In the genomic region with DNA sequence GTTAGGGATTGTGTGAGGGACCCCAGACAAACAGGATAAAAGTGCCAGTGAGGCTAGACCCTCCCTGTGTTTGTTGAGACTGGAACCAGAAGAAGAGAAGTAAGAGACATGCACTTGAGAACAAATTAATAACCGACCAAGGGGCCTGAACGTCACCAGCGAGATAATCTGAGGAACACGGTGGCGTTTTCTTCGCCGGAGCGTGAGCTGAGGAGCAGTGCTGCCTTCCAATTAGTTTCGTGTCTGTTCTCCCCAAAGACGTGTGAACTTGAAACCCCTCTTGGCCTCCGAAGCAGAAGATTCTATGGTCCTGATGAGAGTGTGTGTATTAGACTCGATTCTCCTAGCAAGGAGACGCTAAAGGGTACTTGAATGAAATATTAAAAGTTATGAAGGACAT, we compare ENCODE assay signal across 22 mouse cellular contexts. TPM values are rescaled to one million over a fixed set of nuclear protein-coding genes. Genes with fewer than 3 reads are reported as not detected.
DNase-seq lines count a peak whose midpoint lies in the region; ATAC-seq and TF ChIP-seq lines count a peak whose summit lies in the region.
"Had no signal": no experiment of that assay in that cellular context is flagged by ENCODE, and none has a peak within 500 bp of the region (broad histone marks: within the 10 kb centered on the region; RNA-seq: fewer than 3 reads in every experiment).

No protein-coding gene starts in this region.

- H3K9ac ChIP-seq in liver, postnatal 0 days (replicated peaks), result no peak overlapping the region
- H3K9ac ChIP-seq: embryonic facial prominence, embryonic 13.5 days; embryonic facial prominence, embryonic 15.5 days; forebrain, embryonic 12.5 days had no signal

- 90% methylated on average over 13 of the region's 13 CpGs for WGBS in heart, embryonic 10.5 days
- WGBS in liver, postnatal 0 days (ENCODE audit: insufficient replicate concordance), result 89% methylated on average over 13 of the region's 13 CpGs

- ATAC-seq in liver, postnatal 0 days, result no peak
- ATAC-seq: forebrain, embryonic 14.5 days had no signal

- no peak for TF ChIP-seq EP300 in liver, postnatal 0 days (IDR thresholded peaks at IDR 0.05; ENCODE audit: low read depth)

- intact Hi-C loops in heart, postnatal 14 days (cut with DNase I), result no loop called here

- no peak overlapping the region for H3K27ac ChIP-seq in heart, embryonic 10.5 days
- no peak overlapping the region for H3K27ac ChIP-seq in liver, postnatal 0 days (ENCODE audit: low read depth)
- H3K27ac ChIP-seq: embryonic facial prominence, embryonic 13.5 days; embryonic facial prominence, embryonic 15.5 days; forebrain, embryonic 10.5 days; forebrain, embryonic 12.5 days had no signal

- no peaks in the 10 kb centered on the region for H3K36me3 ChIP-seq in heart, embryonic 10.5 days
- no peaks in the 10 kb centered on the region for H3K36me3 ChIP-seq in myocyte (ENCODE audit: control insufficient read depth, insufficient read depth)
- H3K36me3 ChIP-seq in liver, postnatal 0 days (replicated peaks; ENCODE audit: insufficient read depth, low read length), result no peaks in the 10 kb centered on the region
- H3K36me3 ChIP-seq: embryonic facial prominence, embryonic 13.5 days; embryonic facial prominence, embryonic 15.5 days; forebrain, embryonic 10.5 days; forebrain, embryonic 12.5 days had no signal

- H3K4me1 ChIP-seq in heart, embryonic 10.5 days, result peaks cover 22% of the 10 kb centered on the region; the same call in 1 of the 2 replicates
- H3K4me1 ChIP-seq in liver, postnatal 0 days (ENCODE audit: insufficient read depth), result no peaks in the 10 kb centered on the region
- H3K4me1 ChIP-seq: embryonic facial prominence, embryonic 13.5 days; embryonic facial prominence, embryonic 15.5 days; forebrain, embryonic 10.5 days; forebrain, embryonic 12.5 days had no signal

- H3K9me3 ChIP-seq in heart, embryonic 10.5 days, result no peaks in the 10 kb centered on the region
- H3K9me3 ChIP-seq in liver, postnatal 0 days (ENCODE audit: low read length), result no peaks in the 10 kb centered on the region
- H3K9me3 ChIP-seq: embryonic facial prominence, embryonic 13.5 days; embryonic facial prominence, embryonic 15.5 days; forebrain, embryonic 10.5 days; forebrain, embryonic 12.5 days had no signal

- H3K79me2 ChIP-seq in myocyte (ENCODE audit: control insufficient read depth, insufficient read depth), result no peaks in the 10 kb centered on the region

- TF ChIP-seq POLR2A in myocyte (IDR thresholded peaks at IDR 0.05; ENCODE audit: insufficient read length, low read depth), result no peak

- H3ac ChIP-seq in myocyte (ENCODE audit: control insufficient read depth, insufficient read length), result no peak overlapping the region

- no peak for TF ChIP-seq CTCF in liver, postnatal 0 days (IDR thresholded peaks at IDR 0.05; ENCODE audit: low read depth)

- H3K27me3 ChIP-seq in heart, embryonic 10.5 days (ENCODE audit: insufficient read depth, poor library complexity, severe bottlenecking), result no peaks in the 10 kb centered on the region
- H3K27me3 ChIP-seq in myocyte (ENCODE audit: control insufficient read depth, insufficient read depth, insufficient read length), result no peaks in the 10 kb centered on the region
- no peaks in the 10 kb centered on the region for H3K27me3 ChIP-seq in liver, postnatal 0 days (ENCODE audit: insufficient read depth, low read length)
- H3K27me3 ChIP-seq: embryonic facial prominence, embryonic 13.5 days; embryonic facial prominence, embryonic 15.5 days; forebrain, embryonic 12.5 days had no signal

- peak; percentile 61 for DNase-seq in heart, embryonic 10.5 days (ENCODE audit: low spot score)
- no peak for DNase-seq in heart, postnatal 14 days
- DNase-seq in testis, postnatal 10 days (ENCODE audit: low spot score), result peak; percentile 22
- DNase-seq in testis, postnatal 14 days (ENCODE audit: low spot score), result no peak
- DNase-seq in liver, postnatal 0 days, result no peak
- DNase-seq: adrenal gland, adult 2 months; adrenal gland, postnatal 10 days; adrenal gland, postnatal 25 days; cerebellum, adult 11 months; cerebellum, adult 18-20 months; cerebellum, adult 8-10 months; cerebellum, adult 9-11 months; cerebellum, postnatal 14 days; cerebellum, postnatal 36 days; embryo, embryonic 11 days had no signal

- no peak overlapping the region for H3K4me3 ChIP-seq in heart, embryonic 10.5 days
- H3K4me3 ChIP-seq in myocyte, result no peak overlapping the region
- H3K4me3 ChIP-seq in liver, postnatal 0 days (ENCODE audit: low read depth, low read length), result no peak overlapping the region
- H3K4me3 ChIP-seq: embryonic facial prominence, embryonic 13.5 days; embryonic facial prominence, embryonic 15.5 days; erythroblast, embryonic 14.5 days; forebrain, embryonic 10.5 days; forebrain, embryonic 12.5 days had no signal

- peak overlapping the region; percentile 15 for H3K4me2 ChIP-seq in myocyte (ENCODE audit: low read depth)
- no peak overlapping the region for H3K4me2 ChIP-seq in liver, postnatal 0 days (ENCODE audit: low read depth, low read length)
- H3K4me2 ChIP-seq: embryonic facial prominence, embryonic 13.5 days; embryonic facial prominence, embryonic 15.5 days; forebrain, embryonic 12.5 days had no signal

TF ChIP-seq in myocyte, 11 proteins besides CTCF, POLR2A, EP300 and RAD21:
- TF ChIP-seq TCF12 (IDR thresholded peaks at IDR 0.05; ENCODE audit: insufficient read depth, poor library complexity, severe bottlenecking) (no peak), E2F4 (IDR thresholded peaks at IDR 0.05; ENCODE audit: insufficient read depth) (no peak), REST (IDR thresholded peaks at IDR 0.05; ENCODE audit: insufficient read depth, insufficient read length) (no peak), MYOG (IDR thresholded peaks at IDR 0.05; ENCODE audit: control insufficient read depth in 1 of 3, insufficient read depth in 1 of 3, insufficient read length in 2 of 3, low read depth in 2 of 3) (no peak)
TF ChIP-seq in myocyte: peak in this region for 0.

RNA-seq across cellular contexts. Expression of gene Dera, which starts 19.8 kb away (rescaled TPM):
- polyA plus RNA-seq in heart, embryonic 10.5 days (2016; fragmentation: Nextera tagmentation; extraction: Ambion mirVana), result 76.1 and 79.9 TPM in 2 replicates
- total RNA-seq in heart, postnatal 14 days (2021), result 10 to 100 TPM; 10.2 to 10.9 TPM
- 17.5 TPM for polyA plus RNA-seq in myocyte (2012; fragmentation: generic; extraction: Trizol)
- 42.5 and 43.6 TPM in 2 replicates for polyA plus RNA-seq in liver, postnatal 0 days (2015; fragmentation: Nextera tagmentation; extraction: Ambion mirVana)

RNA-seq across cellular contexts. Expression of gene Strap, which starts 39.3 kb away (rescaled TPM):
- 154 and 170 TPM in 2 replicates for polyA plus RNA-seq in heart, embryonic 10.5 days (2016; fragmentation: Nextera tagmentation; extraction: Ambion mirVana)
- 10 to 100 TPM; 78.8 to 88.3 TPM for total RNA-seq in heart, postnatal 14 days (2021)
- 87.9 TPM for polyA plus RNA-seq in myocyte (2012; fragmentation: generic; extraction: Trizol)
- polyA plus RNA-seq in liver, postnatal 0 days (2015; fragmentation: Nextera tagmentation; extraction: Ambion mirVana), result 57.7 and 60.1 TPM in 2 replicates

Comparison
In these comparisons a context has a peak if more than half of its experiments do, and no peak if none do; other contexts are left out.
1. DNase-seq: peak in heart, embryonic 10.5 days (single experiment) and testis, postnatal 10 days (single experiment); none in heart, postnatal 14 days (0 of 2), testis, postnatal 14 days (single experiment) and liver, postnatal 0 days (single experiment).